Mouse (Mus musculus) liver, postnatal 0 days (tissue): ENCODE measurements at regions not wholly inside any gene's neighbourhood (a gene's known extent, or its start where the extent isn't known, plus 50 kb on each side); places are given as distances from the start of the nearest gene placed in this dataset.

Source experiments
- CTCF ChIP-seq: sonication (generic); IDR thresholded peaks from 2 replicates; pipeline ENCODE4 v1.5.1; 2016; ENCODE audit warnings: antibody characterized with exemption, low read depth
- EP300 ChIP-seq: IDR thresholded peaks from 2 replicates; pipeline ENCODE4 v1.6.1; 2016; ENCODE audit warnings: antibody characterized with exemption, low read depth, mild to moderate bottlenecking

DNA sequence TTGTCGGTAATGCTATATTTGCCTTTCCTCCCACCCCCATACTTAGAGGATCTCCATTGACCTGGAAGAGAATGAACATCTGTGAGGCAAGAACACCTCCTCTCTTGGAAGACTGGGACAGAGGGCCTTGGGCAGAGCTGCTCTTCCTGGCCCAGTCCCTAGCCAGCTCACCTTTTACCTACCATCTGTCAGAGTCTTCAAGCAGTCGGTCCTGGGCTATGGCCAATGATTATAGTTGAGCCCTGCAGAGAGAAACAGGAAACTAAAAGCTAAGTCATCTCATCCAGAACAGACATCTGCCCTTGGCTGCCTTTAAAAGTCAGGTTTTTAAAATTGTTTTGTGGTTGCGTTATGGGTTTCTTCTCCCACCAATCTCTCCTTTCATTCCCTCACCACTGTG is 184.8 kb downstream of the Cxcl12 start:
- TF ChIP-seq CTCF (no peak), EP300 (no peak)
